7 mouse cellular contexts compared by ENCODE assay signal in the genomic region with DNA sequence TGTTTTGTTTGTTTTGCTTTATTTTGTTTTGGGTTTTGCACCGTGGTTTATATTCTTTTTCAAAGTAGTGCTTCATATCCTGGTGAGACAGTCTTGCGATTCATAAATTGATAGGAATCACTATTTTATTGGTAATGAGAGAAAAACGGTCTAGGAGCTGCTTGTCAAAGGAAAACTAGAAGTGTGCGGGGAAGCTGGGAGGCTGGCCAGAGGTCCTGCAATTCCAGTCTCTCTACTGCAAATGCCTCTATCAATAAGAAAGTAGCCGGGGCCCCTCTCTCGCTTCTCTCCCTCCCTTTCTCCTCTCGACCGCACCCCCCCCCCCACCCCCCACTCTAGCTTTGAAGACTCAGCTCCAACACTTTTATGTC. TPM values are rescaled to one million over a fixed set of nuclear protein-coding genes. Genes with fewer than 3 reads are reported as not detected.
A peak's percentile ranks its signal among the peaks of the same experiment; 100 is the strongest.
DNase-seq lines count a peak whose midpoint lies in the region; ATAC-seq lines count a peak whose summit lies in the region.

No protein-coding gene starts in this region.

- peak overlapping the region; percentile 71 for H3K4me2 ChIP-seq in embryonic facial prominence, embryonic 14.5 days (ENCODE audit: low read depth, low read length)
- H3K4me2 ChIP-seq in hindbrain, embryonic 14.5 days (replicated peaks), result peak overlapping the region; percentile 57

- DNase-seq in embryonic facial prominence, embryonic 14.5 days (ENCODE audit: low spot score), result no peak
- DNase-seq in hindbrain, embryonic 14.5 days (ENCODE audit: low spot score), result peak; percentile 55
- no peak for DNase-seq in layer of hippocampus, adult 9-11 months
- no peak for DNase-seq in layer of hippocampus, adult 11-12 months (ENCODE audit: low spot score)

- H3K27ac ChIP-seq in embryonic facial prominence, embryonic 14.5 days (replicated peaks; ENCODE audit: low read depth, low read length), result peak overlapping the region; percentile 100
- peak overlapping the region; percentile 54 for H3K27ac ChIP-seq in hindbrain, embryonic 14.5 days

- peaks cover 20% of the 10 kb centered on the region for H3K4me1 ChIP-seq in megakaryocyte, embryonic 14.5 days
- peaks cover 4% of the 10 kb centered on the region for H3K4me1 ChIP-seq in embryonic facial prominence, embryonic 14.5 days (ENCODE audit: control insufficient read depth, insufficient read depth, low read length)
- H3K4me1 ChIP-seq in hindbrain, embryonic 14.5 days (replicated peaks; ENCODE audit: control insufficient read depth, insufficient read depth, low read length), result peaks cover 10% of the 10 kb centered on the region; the same call in 1 of the 2 replicates

- peak overlapping the region; percentile 92 for H3K9ac ChIP-seq in embryonic facial prominence, embryonic 14.5 days (ENCODE audit: low read depth, low read length)
- H3K9ac ChIP-seq in hindbrain, embryonic 14.5 days, result peak overlapping the region; percentile 55

- peaks cover 5% of the 10 kb centered on the region for H3K36me3 ChIP-seq in megakaryocyte, embryonic 14.5 days (replicated peaks; ENCODE audit: low read length)
- H3K36me3 ChIP-seq in embryonic facial prominence, embryonic 14.5 days (ENCODE audit: control insufficient read depth, insufficient read depth, low read length), result no peaks in the 10 kb centered on the region
- no peaks in the 10 kb centered on the region for H3K36me3 ChIP-seq in hindbrain, embryonic 14.5 days (replicated peaks; ENCODE audit: control insufficient read depth, insufficient read depth)

- 2% methylated on average over 7 of the region's 8 CpGs for WGBS in embryonic facial prominence, embryonic 14.5 days
- 2% methylated on average over 7 of the region's 8 CpGs for WGBS in hindbrain, embryonic 14.5 days

- no peaks in the 10 kb centered on the region for H3K9me3 ChIP-seq in megakaryocyte, embryonic 14.5 days
- no peaks in the 10 kb centered on the region for H3K9me3 ChIP-seq in embryonic facial prominence, embryonic 14.5 days (ENCODE audit: control insufficient read depth, low read length)
- H3K9me3 ChIP-seq in hindbrain, embryonic 14.5 days (ENCODE audit: control insufficient read depth, low read length), result no peaks in the 10 kb centered on the region

- ATAC-seq in megakaryocyte, adult 5-6 weeks (ENCODE audit: poor library complexity, severe bottlenecking), result no peak
- peak; percentile 30 for ATAC-seq in embryonic facial prominence, embryonic 14.5 days (ENCODE audit: low read depth)
- peak; percentile 49 for ATAC-seq in hindbrain, embryonic 14.5 days (ENCODE audit: low FRiP score)
- ATAC-seq in megakaryocyte-erythroid progenitor cell, adult 5-6 weeks (replicated peaks; ENCODE audit: low FRiP score, low TSS enrichment, poor library complexity, severe bottlenecking), result peak; percentile 10

- no peaks in the 10 kb centered on the region for H3K27me3 ChIP-seq in megakaryocyte, embryonic 14.5 days (replicated peaks)
- H3K27me3 ChIP-seq in embryonic facial prominence, embryonic 14.5 days (replicated peaks; ENCODE audit: control insufficient read depth, insufficient read depth, low read length), result no peaks in the 10 kb centered on the region
- no peaks in the 10 kb centered on the region for H3K27me3 ChIP-seq in hindbrain, embryonic 14.5 days (ENCODE audit: control insufficient read depth, insufficient read depth, low read length)

- peak overlapping the region; percentile 99 for H3K4me3 ChIP-seq in megakaryocyte, embryonic 14.5 days (replicated peaks)
- H3K4me3 ChIP-seq in embryonic facial prominence, embryonic 14.5 days (ENCODE audit: low read depth, low read length), result peak overlapping the region; percentile 86
- peak overlapping the region; percentile 58 for H3K4me3 ChIP-seq in hindbrain, embryonic 14.5 days (replicated peaks; ENCODE audit: low read length)

RNA-seq across cellular contexts. Expression of a gene that starts 0.8 kb away (rescaled TPM):
- polyA plus RNA-seq in megakaryocyte, embryonic 14.5 days (2012; ENCODE audit: insufficient read depth, low replicate concordance), result 7.3 and 13.1 TPM in 2 replicates
- total RNA-seq in megakaryocyte, adult 5-6 weeks (2015), result 8.6 and 10.8 TPM in 2 replicates
- total RNA-seq in megakaryocyte, adult 5-6 weeks (2017), result 1.8 and 3.0 TPM in 2 replicates
- polyA plus RNA-seq in embryonic facial prominence, embryonic 14.5 days (2014; fragmentation: Nextera tagmentation; extraction: Ambion mirVana), result 36.2 and 38.3 TPM in 2 replicates
- polyA plus RNA-seq in hindbrain, embryonic 14.5 days (2014; fragmentation: Nextera tagmentation; extraction: Ambion mirVana), result 44.0 and 51.2 TPM in 2 replicates
- 22.9 and 23.3 TPM in 2 replicates for total RNA-seq in megakaryocyte-erythroid progenitor cell, adult 5-6 weeks (2014; fragmentation: Nextera tagmentation)
- total RNA-seq in megakaryocyte-erythroid progenitor cell, adult 5-6 weeks (2017), result 7.7 and 20.8 TPM in 2 replicates
